In genomic region chr2:155385090-155385489, GRCm38 (mm10) we compare ENCODE assay signal across 9 mouse cellular contexts. TPM values are rescaled to one million over a fixed set of nuclear protein-coding genes. Genes with fewer than 3 reads are reported as not detected.
DNase-seq lines count a peak whose midpoint lies in the region; ATAC-seq lines count a peak whose summit lies in the region.
"Had no signal": no experiment of that assay in that cellular context is flagged by ENCODE, and none has a peak within 500 bp of the region (broad histone marks: within the 10 kb centered on the region; RNA-seq: fewer than 3 reads in every experiment).

No protein-coding gene starts in this region.

- H3K27ac ChIP-seq in lung, embryonic 16.5 days (ENCODE audit: low read length) = no peak overlapping the region
- H3K27ac ChIP-seq: heart, embryonic 13.5 days had no signal

- H3K4me3 ChIP-seq in lung, embryonic 16.5 days (ENCODE audit: low read length) = no peak overlapping the region
- H3K4me3 ChIP-seq: heart, embryonic 13.5 days had no signal

- peaks cover 4% of the 10 kb centered on the region; the same call in 1 of the 2 replicates for H3K27me3 ChIP-seq in lung, embryonic 16.5 days (ENCODE audit: control insufficient read depth, insufficient read depth, low read depth, low read length)

- ATAC-seq in activated CD4-positive, CD25-positive, alpha-beta regulatory T cell, adult 4 months = peak; percentile 34
- peak; percentile 75 for ATAC-seq in common myeloid progenitor, adult 5-6 weeks (replicated peaks; ENCODE audit: low read depth, poor library complexity, severe bottlenecking)
- peak; percentile 21; the same call in 1 of the 2 replicates for ATAC-seq in lung, embryonic 16.5 days (ENCODE audit: low read depth)

- H3K4me1 ChIP-seq in lung, embryonic 16.5 days (replicated peaks; ENCODE audit: control insufficient read depth, insufficient read depth, low read length) = peaks cover 15% of the 10 kb centered on the region

- no peak overlapping the region for H3K9ac ChIP-seq in lung, embryonic 16.5 days (ENCODE audit: low read length)
- H3K9ac ChIP-seq: heart, embryonic 13.5 days had no signal

- DNase-seq in B cell, adult 2 months = peak; percentile 91 to 92
- peak; percentile 55 to 77 for DNase-seq in gastrocnemius, postnatal 4 days (ENCODE audit: low spot score in 2 of 2)
- DNase-seq in large intestine, adult 2 months (ENCODE audit: low read depth, low spot score) = peak; percentile 61
- peak; percentile 83 for DNase-seq in ovary, postnatal 36 days (ENCODE audit: low spot score)
- peak; percentile 84 for DNase-seq in thymus, postnatal 14 days

- WGBS in large intestine, adult 2 months = 13% methylated on average over 7 of the region's 7 CpGs
- 30% methylated on average over 7 of the region's 7 CpGs for WGBS in lung, embryonic 16.5 days

- H3K9me3 ChIP-seq in lung, embryonic 16.5 days (ENCODE audit: control insufficient read depth, low read length) = no peaks in the 10 kb centered on the region
- H3K9me3 ChIP-seq: heart, embryonic 13.5 days had no signal

- H3K36me3 ChIP-seq in lung, embryonic 16.5 days (ENCODE audit: control insufficient read depth, insufficient read depth, low read length) = peaks cover 5% of the 10 kb centered on the region

- no peak overlapping the region for H3K4me2 ChIP-seq in lung, embryonic 16.5 days (ENCODE audit: low read depth, low read length)
- H3K4me2 ChIP-seq: heart, embryonic 13.5 days had no signal

RNA-seq across cellular contexts. Expression of gene Trp53inp2, which starts 4.2 kb away (rescaled TPM):
- polyA plus RNA-seq in activated CD4-positive, CD25-positive, alpha-beta regulatory T cell, adult 4 months (2017; shearing (Covaris generic)) = 1 to 10 TPM in 1 of 2 experiments, under 1 TPM in 1; 0.78 to 1.7 TPM
- total RNA-seq in common myeloid progenitor, adult 5-6 weeks (2017) = 1.9 and 2.8 TPM in 2 replicates
- total RNA-seq in gastrocnemius, postnatal 4 days (2021) = 100 to 1,000 TPM; 159 to 202 TPM
- polyA plus RNA-seq in large intestine, adult 2 months (2012; rRNA removed) = 59.2 and 83.3 TPM in 2 replicates
- 20.3 and 22.8 TPM in 2 replicates for polyA plus RNA-seq in lung, embryonic 16.5 days (2015; fragmentation: Nextera tagmentation; extraction: Ambion mirVana)

RNA-seq across cellular contexts. Expression of gene Pigu, which starts 27.9 kb away (rescaled TPM):
- 10 to 100 TPM; 33.8 to 34.1 TPM for polyA plus RNA-seq in activated CD4-positive, CD25-positive, alpha-beta regulatory T cell, adult 4 months (2017; shearing (Covaris generic))
- 36.7 and 37.8 TPM in 2 replicates for total RNA-seq in common myeloid progenitor, adult 5-6 weeks (2017)
- total RNA-seq in gastrocnemius, postnatal 4 days (2021) = 10 to 100 TPM; 28.6 to 29.4 TPM
- polyA plus RNA-seq in large intestine, adult 2 months (2012; rRNA removed) = 41.5 and 42.2 TPM in 2 replicates
- polyA plus RNA-seq in lung, embryonic 16.5 days (2015; fragmentation: Nextera tagmentation; extraction: Ambion mirVana) = 50.0 and 54.9 TPM in 2 replicates

Comparison
In these comparisons a context has a peak if more than half of its experiments do, and no peak if none do; other contexts are left out.
1. ATAC-seq: peak in every context shown above with its lines; median percentile 75 in common myeloid progenitor, adult 5-6 weeks; 34 in activated CD4-positive, CD25-positive, alpha-beta regulatory T cell, adult 4 months; 21 in lung, embryonic 16.5 days.